Mouse (Mus musculus) gastrocnemius, postnatal 4 days (tissue): ENCODE measurements around the gene Prss38. TPM values are rescaled to one million over a fixed set of nuclear protein-coding genes. Genes with fewer than 3 reads are reported as not detected.
"Not testable (repeated sequence)": the region's sequence is repeated elsewhere in the genome, so short reads cannot be mapped to it uniquely, and the experiment has no call there.

ENCODE experiments used
- DNase-seq, 2 experiments: peaks; one replicate each; pipeline ENCODE4 v3.0.0; 2021 to 2022; ENCODE audit warnings: low spot score in 2 of 2, mixed read lengths in 2 of 2
- total RNA-seq, 2 experiments: library from RNA; stranded (reverse); gene quantifications; 2 replicates each; pipeline ENCODE4 v1.2.3; 2021

Gene Prss38
- total RNA-seq, 2 experiments from 2014 or later = not detected

- DNase-seq = no peak
Measured at GRCm38 (mm10) chr11:59377999-59378398, 2.5 kb upstream of the Prss38 start.

- DNase-seq = no peak
Measured at GRCm38 (mm10) chr11:59369848-59370247, 5.6 kb downstream of the Prss38 start.

DNA sequence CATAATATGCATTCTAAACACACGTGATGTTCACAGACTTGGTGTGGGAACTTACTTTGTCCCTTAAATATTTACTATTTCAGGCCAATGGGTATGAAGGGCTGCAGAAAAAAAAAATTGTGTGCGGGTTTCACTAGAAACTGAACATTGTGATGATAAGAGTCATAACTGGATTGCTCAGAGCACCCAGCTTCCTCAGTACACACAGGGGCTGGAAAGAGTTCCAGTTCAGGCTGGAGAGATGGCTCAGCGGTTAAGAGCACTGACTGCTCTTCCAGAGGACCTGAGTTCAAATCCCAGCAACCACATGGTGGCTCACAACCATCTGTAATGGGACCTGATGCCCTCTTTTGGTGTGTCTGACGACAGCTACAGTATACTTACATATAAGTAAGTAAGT lies 7.5 kb downstream of the Prss38 start:
- not testable (repeated sequence) for DNase-seq

DNA sequence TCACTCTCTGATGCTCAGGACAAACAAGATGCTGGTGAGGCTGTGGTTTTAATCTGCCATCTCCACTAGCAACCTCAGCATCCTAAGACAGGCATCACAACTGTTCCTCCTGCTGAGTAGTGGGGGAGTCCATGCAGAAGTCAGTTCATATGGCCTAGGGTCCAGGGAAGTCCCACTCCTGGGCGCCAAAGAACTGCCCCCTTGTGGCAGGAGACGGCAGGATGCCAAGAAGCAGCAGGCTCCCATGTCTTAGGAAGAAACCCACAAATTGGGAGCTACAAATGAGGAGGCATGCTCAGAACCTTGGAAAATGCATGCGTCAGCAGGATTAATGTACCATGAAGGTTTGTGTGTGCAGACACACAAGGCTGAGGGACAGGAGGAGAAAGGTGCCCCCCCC lies 8.8 kb downstream of the Prss38 start:
- DNase-seq = no peak

GRCm38 (mm10) chr11:59366031-59366430 lies 9.4 kb downstream of the Prss38 start:
- no peak for DNase-seq

- DNase-seq = peak in 1 of 2 experiments; percentile 59
Measured at GRCm38 (mm10) chr11:59364417-59364816, 11.0 kb downstream of the Prss38 start.

- DNase-seq = no peak
Measured at GRCm38 (mm10) chr11:59364007-59364406, 11.4 kb downstream of the Prss38 start.

DNA sequence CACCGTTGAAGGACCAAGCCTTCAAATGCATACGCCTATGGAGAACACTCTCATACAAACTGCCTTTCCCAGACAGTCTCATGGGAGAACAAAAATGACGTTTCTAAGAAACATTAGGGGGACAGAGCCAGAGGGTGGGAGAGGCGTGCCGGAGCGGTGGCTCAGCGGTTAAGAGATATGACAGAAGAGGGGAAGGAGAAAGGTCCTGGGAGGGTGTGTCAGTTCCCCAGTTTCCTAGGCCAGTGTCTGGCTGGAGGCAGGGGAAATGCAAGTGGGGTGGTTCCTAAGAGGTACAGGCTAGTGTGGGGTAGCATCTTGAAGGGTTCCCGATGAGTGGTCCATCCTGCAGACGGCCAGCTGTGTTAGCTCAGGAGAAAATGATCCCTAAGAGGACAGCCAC lies 14.2 kb downstream of the Prss38 start:
- DNase-seq = no peak

GRCm38 (mm10) chr11:59356874-59357289 lies 18.6 kb downstream of the Prss38 start:
- peak in 1 of 2 experiments; percentile 58 for DNase-seq

- DNase-seq = no peak
Measured at GRCm38 (mm10) chr11:59354793-59355192, 20.7 kb downstream of the Prss38 start.

DNA sequence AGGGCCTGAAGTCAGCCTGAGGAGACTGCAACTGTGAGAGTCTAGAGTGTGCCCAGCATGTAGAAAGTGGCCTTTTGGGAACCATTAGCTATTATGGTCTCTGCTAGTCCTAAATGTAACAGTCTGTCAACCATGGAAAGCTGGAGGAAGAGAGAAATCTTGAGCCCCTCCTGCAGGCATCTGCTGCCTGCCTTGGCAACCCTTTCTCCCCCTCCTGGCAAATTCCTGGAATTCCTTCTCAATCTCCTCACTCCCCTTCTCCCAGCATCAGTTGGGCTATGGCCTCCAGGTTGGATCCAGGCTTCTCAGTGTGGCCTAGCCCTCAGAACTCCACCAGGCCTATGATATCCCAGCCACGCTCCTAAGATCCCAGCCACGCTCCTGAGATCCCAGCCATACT lies 25.1 kb downstream of the Prss38 start:
- DNase-seq = no peak

DNA sequence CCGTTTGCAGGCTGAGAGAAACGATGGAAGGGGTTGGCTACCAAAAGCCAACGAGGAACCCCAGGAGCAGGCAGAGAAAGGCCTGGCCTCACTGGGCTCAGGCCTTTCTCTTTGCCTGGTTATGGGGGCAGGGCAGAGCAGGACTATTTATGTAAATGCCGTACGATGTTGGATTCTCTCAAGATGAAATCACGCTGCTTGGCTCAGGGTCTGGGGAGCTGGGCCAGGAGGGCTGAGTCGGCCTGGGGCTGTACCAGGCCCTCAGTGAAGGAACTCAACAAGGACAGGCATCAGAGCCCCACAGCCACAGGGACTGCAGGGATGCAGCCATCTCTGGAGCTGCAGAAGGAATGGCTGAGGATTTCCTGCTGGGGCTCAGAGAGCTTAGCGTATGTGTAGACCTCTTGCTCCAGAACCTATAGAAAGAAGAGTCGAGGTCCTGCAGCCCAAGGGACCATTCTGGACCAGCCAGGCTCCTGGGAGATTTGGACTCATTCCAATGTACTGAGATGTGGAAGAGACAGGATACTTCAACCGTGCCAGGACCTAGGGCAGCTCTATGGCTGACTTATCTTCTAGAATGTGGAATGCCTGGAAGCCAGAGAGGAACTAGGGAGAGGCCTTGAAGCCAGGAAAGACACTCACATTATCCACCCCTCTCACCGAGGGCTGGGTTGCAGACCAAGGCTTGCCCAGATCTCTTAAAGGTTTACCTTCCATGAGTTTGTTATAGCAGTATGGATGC lies 29.1 kb downstream of the Prss38 start:
- peak; percentile 46 to 71 for DNase-seq

DNA sequence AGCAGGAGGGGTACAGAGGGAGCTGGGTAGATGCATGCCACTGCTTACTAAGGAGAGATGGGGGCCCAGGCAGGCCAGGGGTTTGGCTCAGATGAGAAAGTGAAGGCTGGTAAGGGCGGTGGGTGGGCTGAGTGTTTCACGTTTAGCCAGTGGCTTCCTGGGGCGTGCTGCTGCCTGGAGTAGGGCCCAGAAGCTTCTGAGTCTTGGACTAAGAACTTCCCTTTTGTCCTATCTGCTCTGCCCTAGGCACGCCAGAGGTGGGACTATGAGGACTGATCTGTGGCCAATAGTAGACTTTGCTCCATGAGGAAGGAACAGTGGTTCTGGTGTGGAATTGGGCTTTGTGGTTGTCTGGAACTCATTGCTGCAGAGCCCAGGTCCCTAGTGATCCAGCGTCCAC lies 32.5 kb downstream of the Prss38 start:
- DNase-seq = no peak

- DNase-seq = no peak
Measured at GRCm38 (mm10) chr11:59338736-59339120, 36.7 kb downstream of the Prss38 start.

DNA sequence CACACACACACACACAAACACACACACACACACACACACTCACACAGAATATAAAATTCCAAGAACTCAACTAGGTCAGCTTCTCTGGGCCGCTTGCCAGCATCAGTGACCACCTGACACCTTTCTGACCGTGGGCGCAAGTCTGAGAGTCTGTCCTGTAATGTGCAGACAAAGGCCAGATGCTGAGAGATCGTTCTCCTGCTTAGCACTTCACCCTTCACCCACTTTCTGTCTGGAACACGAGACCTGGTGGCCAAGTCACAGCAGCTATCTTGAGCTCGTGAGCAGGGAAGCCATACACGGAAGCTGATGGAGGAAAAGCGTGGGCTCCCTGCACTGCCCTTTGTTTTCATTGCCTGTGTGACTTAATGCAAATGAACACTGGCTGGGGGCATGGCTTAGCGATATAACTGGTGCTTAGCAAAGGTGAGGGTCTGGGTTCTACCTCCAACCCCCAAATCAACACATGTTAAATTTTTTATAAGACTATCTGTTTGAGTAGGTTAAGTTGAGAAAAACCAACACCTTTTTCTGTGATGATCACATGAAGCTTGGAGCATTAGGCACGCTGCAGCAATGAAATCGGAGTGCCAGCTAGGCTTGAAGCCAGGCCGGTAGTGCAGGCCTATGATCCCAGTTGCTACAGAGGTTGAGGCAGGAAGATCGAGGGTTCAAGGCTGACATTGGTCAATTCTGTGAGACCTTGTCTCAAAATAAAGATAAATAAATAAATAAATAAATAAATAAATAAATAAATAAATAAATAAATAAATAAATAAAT lies 37.3 kb downstream of the Prss38 start:
- DNase-seq = no peak

DNA sequence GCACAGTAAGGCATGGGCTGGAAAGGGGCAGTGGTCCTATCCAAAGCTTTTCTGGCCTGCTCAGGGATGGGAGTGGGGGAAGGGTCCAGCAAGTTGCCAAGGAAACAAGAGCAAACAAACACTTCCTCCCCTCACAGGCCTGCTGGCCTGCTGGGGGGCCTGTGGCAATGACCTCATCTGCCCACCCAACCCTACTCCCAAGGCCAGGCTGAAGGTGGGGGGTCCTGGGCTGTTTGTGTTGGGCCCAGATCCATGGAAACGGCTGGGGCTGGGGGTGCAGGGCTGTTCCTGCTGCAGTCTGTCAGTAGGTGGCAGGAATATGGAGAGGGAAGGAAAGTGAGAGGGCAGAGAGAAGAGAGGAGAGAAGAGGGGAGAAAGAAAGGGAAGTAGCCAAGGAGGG lies 39.1 kb downstream of the Prss38 start:
- no peak for DNase-seq

- DNase-seq = no peak
Measured at GRCm38 (mm10) chr11:59335942-59336341, 39.5 kb downstream of the Prss38 start.

- DNase-seq = no peak
Measured at GRCm38 (mm10) chr11:59335150-59335549, 40.3 kb downstream of the Prss38 start.

- no peak for DNase-seq
Measured at GRCm38 (mm10) chr11:59332938-59333337, 42.5 kb downstream of the Prss38 start.

DNA sequence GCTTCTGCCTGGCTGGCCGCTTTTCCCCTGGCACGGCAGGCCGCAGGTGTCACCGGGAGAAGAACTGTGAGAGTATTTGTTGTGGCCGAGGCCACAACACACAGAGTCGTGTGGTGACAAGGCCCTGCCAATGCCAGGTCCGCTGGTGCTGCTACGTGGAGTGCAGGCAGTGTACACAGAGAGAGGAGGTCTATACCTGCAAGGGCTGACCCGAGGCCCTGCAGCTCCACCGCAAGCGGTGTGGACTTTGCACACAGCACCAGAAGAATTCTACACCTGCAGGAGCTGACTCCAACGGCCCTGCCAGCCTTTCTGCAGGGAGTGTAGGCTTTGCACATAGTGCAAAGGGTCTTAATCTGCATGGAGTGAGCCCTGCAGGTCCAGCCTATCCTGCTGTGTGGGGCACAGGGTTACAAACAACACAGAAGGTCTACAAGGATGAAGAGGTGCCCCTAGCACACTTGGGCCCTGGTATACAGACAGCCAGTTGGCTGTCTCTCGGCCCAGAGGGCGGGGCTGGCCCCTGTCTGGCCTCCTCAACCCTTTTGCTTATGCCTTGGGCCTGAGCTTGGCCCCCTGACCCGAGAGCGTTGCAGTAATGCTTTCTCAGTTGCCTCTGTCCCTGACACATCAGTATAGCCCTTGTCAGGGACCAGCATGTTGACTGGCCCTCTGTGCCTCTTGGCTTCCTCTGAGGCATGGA lies 44.1 kb downstream of the Prss38 start:
- no peak for DNase-seq

GRCm38 (mm10) chr11:59330560-59330959 lies 44.9 kb downstream of the Prss38 start:
- DNase-seq = peak in 1 of 2 experiments; percentile 80

GRCm38 (mm10) chr11:59329616-59330015 lies 45.8 kb downstream of the Prss38 start:
- DNase-seq = no peak
